Mouse (Mus musculus) right cerebral cortex, adult 18-20 months (tissue): ENCODE results near the gene Unc45a.

Source experiments
- DNase-seq: peaks from one replicate; pipeline ENCODE4 v3.0.0; 2022; ENCODE audit warnings: mixed read lengths

Unc45a gene

GRCm38 (mm10) chr7:80276374-80276773 is 64.4 kb downstream of the Unc45a start:
- no peak for DNase-seq
